ENCODE assay signal across 8 mouse cellular contexts in the genomic region with DNA sequence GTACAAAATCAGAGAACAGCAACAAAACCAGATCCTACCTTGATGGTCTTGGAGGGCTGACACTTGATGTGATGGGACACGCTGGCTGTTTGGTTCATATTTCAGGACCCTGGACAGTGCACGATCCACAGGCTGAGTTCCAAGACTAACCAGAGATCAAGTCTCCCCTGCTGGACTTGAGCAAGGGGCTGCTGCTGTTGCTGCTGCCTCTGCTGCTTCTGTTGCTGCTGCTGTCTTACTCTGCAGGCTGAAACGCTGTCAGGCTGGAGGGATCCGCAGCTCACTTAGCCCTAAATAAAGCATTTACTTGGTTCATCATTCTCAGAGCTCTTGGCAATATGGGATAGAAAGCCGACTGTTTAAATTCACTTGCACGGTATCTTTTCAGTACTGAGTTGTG.
A peak's percentile ranks its signal among the peaks of the same experiment; 100 is the strongest.
DNase-seq lines count a peak whose midpoint lies in the region; ATAC-seq and TF ChIP-seq lines count a peak whose summit lies in the region.

No protein-coding gene starts in this region.

- TF ChIP-seq CTCF in Patski (IDR thresholded peaks at IDR 0.05), result no peak

- DNase-seq in left cerebral cortex, adult 18-20 months (ENCODE audit: low spot score in 2 of 2), result peak; percentile 6 to 48
- DNase-seq in left cerebral cortex, adult 11 months (ENCODE audit: low spot score), result no peak
- no peak for DNase-seq in Patski (ENCODE audit: low read depth, low spot score)
- peak; percentile 51 for DNase-seq in brain, adult 2 months (ENCODE audit: low read depth, low spot score)
- DNase-seq in kidney, postnatal 25 days, result peak; percentile 35 to 37
- DNase-seq in right cerebral cortex, postnatal 14 days, result peak; percentile 8
- DNase-seq in cerebellum, adult 9-11 months, result no peak

- no peaks in the 10 kb centered on the region for H3K27me3 ChIP-seq in Patski

- ATAC-seq in Patski, result peak; percentile 80
- ATAC-seq in CD4-positive, CD25-positive, alpha-beta regulatory T cell, adult 4 months, result no peak

- POLR2A ChIA-PET in Patski (lab: Charles Lee), result no interaction called here

- in situ Hi-C loops in Patski (cut with MboI; ENCODE audit: low pct_unique_long_range_greater_than_20kb), result no loop called here

- CTCF ChIA-PET in Patski (lab: Charles Lee), result interaction anchor here (1.1 kb wide), 1 partner anchor 52 kb away, joined by 3 read pairs; no protein-coding TSS in a partner anchor

Comparison
In these comparisons a context has a peak if more than half of its experiments do, and no peak if none do; other contexts are left out.
1. DNase-seq: peak in left cerebral cortex, adult 18-20 months (2 of 2), brain, adult 2 months (single experiment), kidney, postnatal 25 days (2 of 2) and right cerebral cortex, postnatal 14 days (single experiment); none in left cerebral cortex, adult 11 months (single experiment), Patski (single experiment) and cerebellum, adult 9-11 months (single experiment).